Mouse (Mus musculus): ENCODE results near the gene Adgrf5.

The Adgrf5 gene

DNA sequence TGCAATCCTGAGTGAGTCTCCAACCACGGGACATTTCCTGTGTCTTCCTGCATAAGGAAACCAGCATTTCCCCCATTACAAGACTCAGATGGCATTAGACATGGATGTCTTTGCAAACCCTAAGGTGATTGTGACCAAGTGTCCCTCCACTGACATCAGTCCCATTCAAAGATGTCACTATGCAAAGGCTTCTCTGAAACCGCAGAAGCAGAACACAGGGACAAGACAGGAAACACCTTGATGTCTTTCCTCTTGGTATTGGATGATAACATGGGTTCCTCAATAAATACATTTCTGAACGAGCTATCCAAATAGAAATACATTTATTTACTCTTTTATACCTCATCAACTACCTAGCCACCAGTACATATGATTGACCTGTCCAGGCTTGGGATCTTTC, 141.0 kb downstream of the Adgrf5 start:
- ChIA-PET CTCF (no interaction called here), POLR2A (no interaction called here)

DNA sequence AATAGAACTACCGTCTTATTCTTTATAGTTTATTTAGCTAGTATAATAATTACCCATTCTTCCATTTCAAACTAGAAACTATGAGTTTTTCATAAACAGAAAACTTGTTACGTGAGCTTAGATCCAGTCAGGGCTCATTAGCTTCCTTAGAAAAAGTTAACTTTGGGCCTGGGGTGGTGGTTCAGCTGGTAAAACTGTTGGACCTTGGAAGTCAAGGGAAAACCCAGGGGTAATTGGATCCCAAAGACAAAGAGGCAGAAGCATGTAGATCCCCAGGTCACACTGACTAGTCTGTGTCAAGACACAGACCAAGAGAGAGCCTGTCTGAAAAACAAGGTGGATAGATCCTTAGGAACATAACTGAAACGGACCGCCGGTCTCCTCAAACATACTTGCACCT, 141.4 kb downstream of the Adgrf5 start:
- POLR2A ChIA-PET: no interaction called here
- CTCF ChIA-PET: no interaction called here

DNA sequence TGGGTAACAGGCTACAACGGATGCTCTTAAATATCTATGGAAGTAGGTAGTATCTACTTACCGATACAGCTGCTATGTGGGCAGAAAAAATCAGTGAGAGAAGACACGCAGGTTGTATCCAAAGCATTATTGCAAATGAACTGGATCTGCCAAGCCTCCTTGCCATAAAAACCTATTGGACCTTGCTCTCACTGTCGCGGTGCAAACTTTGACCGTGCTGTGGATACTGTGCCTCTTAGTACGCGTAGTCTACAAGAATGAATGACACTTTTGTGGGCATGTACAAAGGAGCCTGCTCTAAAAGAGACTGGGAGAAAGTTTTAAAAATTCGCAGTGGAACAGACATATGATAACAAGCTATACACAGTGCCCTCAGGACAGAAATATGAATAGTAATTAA, 142.3 kb downstream of the Adgrf5 start, which contains the start of gene Mep1a:
TSS of gene Mep1a (minus strand) at position 221 of the 400 bp plus-strand sequence.
- CTCF ChIA-PET: no interaction called here
- POLR2A ChIA-PET: no interaction called here

DNA sequence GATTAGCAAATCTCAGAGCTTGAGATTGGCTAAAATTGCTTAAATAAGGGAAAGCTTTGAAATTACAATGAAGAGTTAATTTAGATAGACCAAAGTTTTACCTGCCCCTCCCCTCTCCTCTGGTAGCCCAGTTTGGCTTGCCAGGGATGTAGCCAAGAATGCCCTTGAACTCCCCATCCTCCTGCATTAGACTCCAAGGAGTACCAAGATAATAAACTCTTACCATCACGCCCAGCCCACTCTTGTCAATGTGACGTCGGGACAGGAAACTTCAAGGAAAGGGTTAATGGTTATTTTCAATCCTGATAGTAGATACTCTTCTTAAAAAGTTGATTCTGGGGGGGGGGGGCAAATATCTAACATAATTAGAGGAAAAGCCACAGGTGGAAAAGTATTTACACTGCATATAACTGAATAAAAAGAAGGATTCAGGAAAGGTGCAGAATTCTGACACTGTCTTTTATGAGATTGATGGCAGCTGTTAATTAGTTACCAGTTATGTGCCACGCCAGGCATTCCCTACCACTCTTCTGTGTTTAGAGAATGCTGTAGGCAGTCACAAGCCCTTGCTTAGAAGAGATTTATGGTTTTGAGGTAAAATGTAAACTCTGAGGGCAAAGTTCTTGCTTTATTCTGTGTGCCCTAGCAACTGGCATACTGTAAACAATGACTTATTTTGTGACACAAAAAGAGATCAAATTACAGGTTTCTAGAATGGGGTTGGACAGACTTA, 143.8 kb downstream of the Adgrf5 start:
- POLR2A ChIA-PET: interaction anchor here in 1 of 4 experiments (1.2 to 1.3 kb wide), 2 partner anchors 9 to 94 kb away, joined by 3 read pairs; no protein-coding TSS in a partner anchor

DNA sequence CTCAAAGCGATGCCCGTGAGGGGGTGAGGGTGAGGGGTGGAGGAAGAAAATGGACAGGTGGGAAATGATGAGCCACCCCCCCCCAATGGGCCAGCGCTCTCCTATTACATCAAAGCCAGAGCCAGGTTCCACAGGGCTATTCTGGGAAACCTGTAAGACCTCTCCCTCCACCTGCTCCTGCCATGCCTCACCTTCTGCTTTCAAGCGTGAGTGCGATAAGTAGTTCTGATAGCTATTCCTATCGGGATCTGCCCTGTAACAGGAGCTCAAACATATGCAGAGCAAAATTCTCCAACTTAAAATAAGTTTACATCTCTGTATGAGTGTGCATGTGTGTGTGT, 144.3 kb downstream of the Adgrf5 start:
- ChIA-PET CTCF (interaction anchor here in 2 of 4 experiments (0.6 to 0.7 kb wide), 2 partner anchors 27 to 107 kb away, joined by 3 to 6 read pairs; no protein-coding TSS in a partner anchor), POLR2A (interaction anchor here in 1 of 4 experiments (1.2 kb wide), 1 partner anchor 93 kb away, joined by 3 read pairs; no protein-coding TSS in a partner anchor)

More for the DNA sequence above, 143.8 kb downstream of the Adgrf5 start:
- CTCF ChIA-PET: interaction anchor here in 1 of 4 experiments (0.6 kb wide), 1 partner anchor 107 kb away, joined by 3 read pairs; no protein-coding TSS in a partner anchor

Measured in embryonic stem cell, embryonic (primary cell).